Mouse (Mus musculus) forebrain, embryonic 13.5 days (tissue): ENCODE results near the gene Dnm3. TPM values are rescaled to one million over a fixed set of nuclear protein-coding genes. Genes with fewer than 3 reads are reported as not detected.
A peak's percentile ranks its signal among the peaks of the same experiment; 100 is the strongest.

Experiments
- ATAC-seq: fragments of 200-750 bp; cut with Nextera tagmentation; 2 replicates; pipeline ENCODE4 v1.8.0; 2017
- H3K27ac ChIP-seq: fragments of 300-500 bp; sonication (generic); 2 replicates; pipeline ENCODE4 v1.5.1; 2015; ENCODE audit warnings: inconsistent platforms, mild to moderate bottlenecking, moderate library complexity
- H3K27me3 ChIP-seq: fragments of 300-500 bp; sonication (generic); 2 replicates; pipeline ENCODE4 v1.6.1; 2015; ENCODE audit warnings: mild to moderate bottlenecking, inconsistent platforms
- H3K36me3 ChIP-seq: fragments of 300-500 bp; sonication (generic); 2 replicates; pipeline ENCODE4 v1.6.1; 2015; ENCODE audit warnings: mild to moderate bottlenecking, inconsistent platforms; ENCODE audit not compliant: poor library complexity, severe bottlenecking
- H3K4me1 ChIP-seq: fragments of 300-500 bp; sonication (generic); 2 replicates; pipeline ENCODE4 v1.6.1; 2015; ENCODE audit warnings: inconsistent platforms
- H3K4me2 ChIP-seq: fragments of 300-500 bp; sonication (generic); 2 replicates; pipeline ENCODE4 v1.6.1; 2015; ENCODE audit warnings: inconsistent platforms, mild to moderate bottlenecking, moderate library complexity
- H3K4me3 ChIP-seq: fragments of 300-500 bp; sonication (generic); 2 replicates; pipeline ENCODE4 v1.5.1; 2015; ENCODE audit warnings: mild to moderate bottlenecking, inconsistent platforms
- H3K9ac ChIP-seq: fragments of 300-500 bp; sonication (generic); 2 replicates; pipeline ENCODE4 v1.6.1; 2015; ENCODE audit warnings: mild to moderate bottlenecking, inconsistent platforms
- H3K9me3 ChIP-seq: fragments of 300-500 bp; sonication (generic); replicated peaks from 2 replicates; pipeline ENCODE4 v1.6.1; 2016; ENCODE audit warnings: inconsistent platforms
- WGBS: fragments of 180-500 bp; shearing (Covaris S2); methylation state at CpG from one replicate; pipeline ENCODE4 v1.1.7; 2015; 5-methylcytosine and 5-hydroxymethylcytosine counted together
- polyA plus RNA-seq: library from polyadenylated mRNA; unstranded; fragments of >200 nt; fragmentation: Nextera tagmentation; extraction: Ambion mirVana; gene quantifications from 2 replicates; pipeline ENCODE4 v1.2.1, GENCODE M21; 2015

The Dnm3 gene
- polyA plus RNA-seq, 1 experiment from 2014 or later = 15.1 TPM

DNA sequence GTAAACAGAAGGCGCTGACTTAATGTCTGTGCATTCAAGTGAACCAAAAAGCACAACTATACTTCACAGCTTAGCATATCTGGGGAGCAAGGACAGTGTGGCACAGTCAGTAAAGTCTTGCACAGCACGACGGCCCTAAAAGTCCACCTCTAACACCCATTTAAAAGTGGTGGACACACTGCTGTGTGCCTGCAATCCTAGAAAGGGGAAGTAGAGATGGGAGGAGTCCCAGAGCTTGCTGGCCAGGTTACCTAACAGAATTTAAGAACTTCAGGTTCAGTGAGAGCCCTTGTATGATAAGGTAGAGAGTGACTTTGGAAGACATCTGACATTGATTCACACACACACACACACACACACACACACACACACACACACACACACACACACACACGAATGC lies 426.1 kb downstream of the Dnm3 start:
- Histone ChIP-seq H3K27me3 (no peaks in the 10 kb centered on the region), H3K36me3 (no peaks in the 10 kb centered on the region), H3K9ac (no peak overlapping the region), H3K4me1 (peaks cover 20% of the 10 kb centered on the region), H3K27ac (no peak overlapping the region), H3K4me3 (no peak overlapping the region), H3K9me3 (no peaks in the 10 kb centered on the region), H3K4me2 (no peak overlapping the region)
- no peak for ATAC-seq
- 92% methylated on average over 4 of the region's 4 CpGs for WGBS

DNA sequence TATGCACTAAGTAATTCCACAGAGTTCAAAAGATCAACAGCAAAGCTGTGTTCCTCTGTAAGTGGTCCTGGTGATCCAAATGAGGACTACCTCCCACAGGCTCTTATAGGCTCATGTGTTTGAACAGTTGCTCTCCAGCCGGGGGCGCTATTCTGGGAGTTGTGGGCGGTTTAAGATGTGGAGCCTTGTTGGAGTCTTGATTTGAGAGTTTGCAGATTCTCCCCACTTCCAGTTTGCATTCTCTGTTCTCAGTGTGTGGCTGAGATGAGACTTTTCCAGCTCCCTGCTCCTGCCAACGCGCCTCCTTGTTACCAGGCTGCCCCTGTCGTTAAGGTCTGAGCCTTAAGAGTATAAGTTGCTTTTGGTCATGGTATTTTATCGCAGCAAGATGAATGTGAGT lies 430.2 kb downstream of the Dnm3 start:
- Histone ChIP-seq H3K4me1 (peaks cover 7% of the 10 kb centered on the region), H3K27ac (no peak overlapping the region), H3K36me3 (no peaks in the 10 kb centered on the region), H3K27me3 (no peaks in the 10 kb centered on the region), H3K9ac (no peak overlapping the region), H3K9me3 (no peaks in the 10 kb centered on the region), H3K4me2 (no peak overlapping the region), H3K4me3 (no peak overlapping the region)
- no peak for ATAC-seq
- 81% methylated on average over 7 of the region's 7 CpGs for whole genome bisulfite sequencing

GRCm38 (mm10) chr1:162043788-162044717 lies 433.8 kb downstream of the Dnm3 start:
- Histone ChIP-seq H3K4me3 (no peak overlapping the region), H3K9ac (no peak overlapping the region), H3K27ac (no peak overlapping the region), H3K4me2 (no peak overlapping the region), H3K36me3 (no peaks in the 10 kb centered on the region), H3K4me1 (no peaks in the 10 kb centered on the region; the same call in 1 of the 2 replicates), H3K27me3 (no peaks in the 10 kb centered on the region), H3K9me3 (no peaks in the 10 kb centered on the region)
- 78% methylated on average over 8 of the region's 8 CpGs for WGBS
- ATAC-seq = no peak

- H3K4me3 ChIP-seq = no peak overlapping the region
- no peak overlapping the region for H3K27ac ChIP-seq
- no peaks in the 10 kb centered on the region for H3K9me3 ChIP-seq
- H3K4me2 ChIP-seq = no peak overlapping the region
- WGBS = 89% methylated on average over 1 of the region's 1 CpGs
- H3K9ac ChIP-seq = no peak overlapping the region
- H3K4me1 ChIP-seq = peaks cover 2% of the 10 kb centered on the region; the same call in 1 of the 2 replicates
- H3K36me3 ChIP-seq = no peaks in the 10 kb centered on the region
- ATAC-seq = no peak
- H3K27me3 ChIP-seq = no peaks in the 10 kb centered on the region
Observed at GRCm38 (mm10) chr1:162043216-162043615, 434.6 kb downstream of the Dnm3 start.

DNA sequence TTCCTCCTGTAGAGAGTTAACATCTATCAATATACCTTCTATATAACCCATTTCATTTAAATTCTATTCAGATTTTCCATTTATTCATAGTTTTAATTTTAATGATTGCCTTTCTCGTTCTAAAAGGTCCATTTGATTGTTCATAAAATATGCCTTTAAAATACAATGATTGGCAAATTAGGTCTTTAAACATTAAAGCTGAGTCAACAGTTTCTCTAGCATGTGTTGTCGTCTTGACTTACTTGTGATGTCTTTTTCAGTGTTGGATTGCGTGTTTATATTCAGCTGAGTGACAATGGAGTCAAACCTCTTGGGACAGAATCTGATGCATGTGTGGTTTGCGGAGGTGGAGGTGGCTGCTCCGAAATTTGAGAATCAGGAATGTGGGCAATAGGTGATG lies 435.4 kb downstream of the Dnm3 start:
- H3K4me2 ChIP-seq = no peak overlapping the region
- H3K9ac ChIP-seq = no peak overlapping the region
- H3K9me3 ChIP-seq = no peaks in the 10 kb centered on the region
- 86% methylated on average over 5 of the region's 5 CpGs for WGBS
- no peak overlapping the region for H3K27ac ChIP-seq
- no peak overlapping the region for H3K4me3 ChIP-seq
- ATAC-seq = no peak
- no peaks in the 10 kb centered on the region for H3K36me3 ChIP-seq
- H3K4me1 ChIP-seq = peaks cover 10% of the 10 kb centered on the region
- H3K27me3 ChIP-seq = no peaks in the 10 kb centered on the region

GRCm38 (mm10) chr1:162040490-162041274 lies 437.2 kb downstream of the Dnm3 start:
- Histone ChIP-seq H3K9ac (no peak overlapping the region), H3K4me3 (no peak overlapping the region), H3K27me3 (no peaks in the 10 kb centered on the region), H3K27ac (no peak overlapping the region), H3K9me3 (no peaks in the 10 kb centered on the region), H3K4me1 (peaks cover 20% of the 10 kb centered on the region), H3K4me2 (no peak overlapping the region), H3K36me3 (no peaks in the 10 kb centered on the region)
- 93% methylated on average over 6 of the region's 6 CpGs for WGBS
- ATAC-seq = no peak

DNA sequence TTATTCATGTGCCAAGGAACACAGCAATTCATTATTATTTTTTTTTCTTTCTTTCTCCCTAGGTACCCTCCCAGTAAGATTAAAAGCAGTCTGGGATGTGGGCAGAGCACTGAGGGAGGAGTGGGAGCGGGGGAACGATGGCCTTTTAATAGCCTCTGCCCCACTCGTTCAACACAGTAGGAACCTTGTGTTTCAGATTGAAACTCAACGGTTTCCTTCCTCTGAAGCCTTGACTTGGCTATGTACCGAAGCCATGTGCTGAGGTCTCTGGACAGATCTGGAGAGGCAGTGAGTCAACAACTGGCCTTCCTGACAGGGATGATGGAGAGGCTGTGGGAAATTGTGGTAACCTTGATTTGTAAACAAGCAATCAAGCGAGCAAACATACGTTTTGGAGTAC lies 438.0 kb downstream of the Dnm3 start:
- Histone ChIP-seq H3K9me3 (no peaks in the 10 kb centered on the region), H3K27ac (no peak overlapping the region), H3K4me2 (no peak overlapping the region), H3K36me3 (no peaks in the 10 kb centered on the region), H3K4me3 (no peak overlapping the region), H3K27me3 (no peaks in the 10 kb centered on the region), H3K9ac (no peak overlapping the region), H3K4me1 (peaks cover 20% of the 10 kb centered on the region)
- WGBS = 77% methylated on average over 7 of the region's 7 CpGs
- no peak for ATAC-seq

- Histone ChIP-seq H3K9ac (no peak overlapping the region), H3K4me3 (no peak overlapping the region), H3K4me1 (peaks cover 20% of the 10 kb centered on the region), H3K27me3 (no peaks in the 10 kb centered on the region), H3K27ac (no peak overlapping the region), H3K9me3 (no peaks in the 10 kb centered on the region), H3K36me3 (no peaks in the 10 kb centered on the region), H3K4me2 (no peak overlapping the region)
- 79% methylated on average over 9 of the region's 9 CpGs for WGBS
- no peak for ATAC-seq
Observed at GRCm38 (mm10) chr1:162039011-162039595, 438.7 kb downstream of the Dnm3 start.

DNA sequence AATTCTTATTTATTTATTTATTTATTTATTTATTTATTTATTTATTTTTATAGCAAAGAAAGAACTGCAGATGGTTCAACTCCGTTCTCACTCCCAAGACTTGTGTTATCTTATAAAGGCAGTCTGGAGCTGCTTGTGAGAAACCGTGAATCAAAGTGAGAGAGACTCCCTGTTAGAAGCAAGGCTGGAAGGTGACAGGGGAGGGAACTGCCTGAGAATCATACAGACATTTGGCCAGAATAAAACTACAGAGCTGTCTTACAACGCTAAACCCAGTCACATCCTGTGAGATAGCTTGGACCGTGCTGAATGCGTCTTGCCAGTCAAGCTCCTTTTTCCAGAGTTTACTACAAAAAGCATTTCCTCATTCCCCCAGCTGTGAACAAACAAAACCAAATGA lies 439.4 kb downstream of the Dnm3 start:
- peak; percentile 14; the same call in 1 of the 2 replicates for ATAC-seq
- H3K9ac ChIP-seq = no peak overlapping the region
- H3K9me3 ChIP-seq = peaks cover 3% of the 10 kb centered on the region; the same call in 1 of the 2 replicates
- no peaks in the 10 kb centered on the region for H3K36me3 ChIP-seq
- no peak overlapping the region for H3K4me2 ChIP-seq
- no peaks in the 10 kb centered on the region for H3K27me3 ChIP-seq
- H3K4me3 ChIP-seq = no peak overlapping the region
- H3K27ac ChIP-seq = no peak overlapping the region
- peaks cover 20% of the 10 kb centered on the region for H3K4me1 ChIP-seq
- whole genome bisulfite sequencing = 85% methylated on average over 5 of the region's 5 CpGs

DNA sequence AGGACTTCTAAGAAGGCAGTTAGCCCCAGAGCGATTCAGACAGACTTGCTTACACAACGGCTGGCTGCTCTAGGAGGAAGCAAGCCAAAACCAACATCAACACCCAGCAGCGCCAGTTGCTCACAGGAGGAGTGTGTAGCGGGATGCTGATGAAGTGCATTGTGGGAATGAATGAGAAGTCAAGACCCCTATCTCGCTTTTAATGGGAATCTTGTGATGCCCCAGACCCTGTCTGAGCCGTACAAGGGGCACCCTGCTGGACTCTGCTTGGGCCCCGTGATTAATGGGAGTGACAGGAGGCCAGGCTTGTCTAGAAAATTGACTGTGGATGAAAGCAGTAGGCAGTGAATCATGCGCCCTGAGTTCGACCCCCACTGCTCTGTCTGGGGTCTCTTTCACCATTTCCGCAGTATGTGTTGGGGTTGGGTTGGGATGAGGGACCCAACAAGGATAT lies 439.8 kb downstream of the Dnm3 start:
- Histone ChIP-seq H3K27me3 (no peaks in the 10 kb centered on the region), H3K4me3 (no peak overlapping the region), H3K36me3 (no peaks in the 10 kb centered on the region), H3K27ac (peak overlapping the region; percentile 48; the same call in 1 of the 2 replicates), H3K9me3 (peaks cover 3% of the 10 kb centered on the region; the same call in 1 of the 2 replicates), H3K4me2 (no peak overlapping the region), H3K4me1 (peaks cover 20% of the 10 kb centered on the region), H3K9ac (no peak overlapping the region)
- ATAC-seq = peak; percentile 61
- WGBS = 53% methylated on average over 10 of the region's 10 CpGs

- 61% methylated on average over 6 of the region's 6 CpGs for WGBS
- H3K4me2 ChIP-seq = no peak overlapping the region
- H3K27ac ChIP-seq = peak overlapping the region; percentile 48
- H3K9ac ChIP-seq = no peak overlapping the region
- no peak overlapping the region for H3K4me3 ChIP-seq
- H3K9me3 ChIP-seq = peaks cover 3% of the 10 kb centered on the region; the same call in 1 of the 2 replicates
- no peaks in the 10 kb centered on the region for H3K36me3 ChIP-seq
- peak; percentile 46; the same call in 1 of the 2 replicates for ATAC-seq
- peaks cover 20% of the 10 kb centered on the region for H3K4me1 ChIP-seq
- no peaks in the 10 kb centered on the region for H3K27me3 ChIP-seq
Observed at GRCm38 (mm10) chr1:162037185-162037765, 440.6 kb downstream of the Dnm3 start.
